Mouse (Mus musculus): Measurements from ENCODE around the gene Rlbp1. TPM values are rescaled to one million over a fixed set of nuclear protein-coding genes. Genes with fewer than 3 reads are reported as not detected.

Rlbp1 gene
- polyA plus RNA-seq, 1 experiment from 2014 or later: 0.11 TPM

GRCm38 (mm10) chr7:79400296-79400695 is 13.4 kb upstream of the Rlbp1 start:
- no peak overlapping the region for H3K27ac ChIP-seq (ENCODE audit: low read depth)
- H3K4me2 ChIP-seq (ENCODE audit: low read depth, low read length): no peak overlapping the region
- DNase-seq: no peak
- H3K27me3 ChIP-seq (ENCODE audit: insufficient read depth, low read length): no peaks in the 10 kb centered on the region
- no peak overlapping the region for H3K4me3 ChIP-seq (ENCODE audit: low read depth, low read length)
- 77% methylated on average over 3 of the region's 3 CpGs for WGBS (ENCODE audit: insufficient replicate concordance)
- no peak for ATAC-seq
- H3K9me3 ChIP-seq (ENCODE audit: low read length): no peaks in the 10 kb centered on the region
- no peak for TF ChIP-seq EP300 (IDR thresholded peaks at IDR 0.05; ENCODE audit: low read depth)
- no peak for TF ChIP-seq CTCF (IDR thresholded peaks at IDR 0.05; ENCODE audit: low read depth)
- no peak overlapping the region for H3K9ac ChIP-seq (replicated peaks)
- no peaks in the 10 kb centered on the region for H3K4me1 ChIP-seq (ENCODE audit: insufficient read depth)
- H3K36me3 ChIP-seq (replicated peaks; ENCODE audit: insufficient read depth, low read length): no peaks in the 10 kb centered on the region; the same call in 1 of the 2 replicates

GRCm38 (mm10) chr7:79398971-79399370 is 12.1 kb upstream of the Rlbp1 start:
- no peak overlapping the region for H3K4me3 ChIP-seq (ENCODE audit: low read depth, low read length)
- no peak for DNase-seq
- no peak for ATAC-seq
- WGBS (ENCODE audit: insufficient replicate concordance): 81% methylated on average over 12 of the region's 12 CpGs
- no peak overlapping the region for H3K9ac ChIP-seq (replicated peaks)
- no peak overlapping the region for H3K4me2 ChIP-seq (ENCODE audit: low read depth, low read length)
- no peak overlapping the region for H3K27ac ChIP-seq (ENCODE audit: low read depth)
- no peaks in the 10 kb centered on the region for H3K27me3 ChIP-seq (ENCODE audit: insufficient read depth, low read length)
- TF ChIP-seq CTCF (IDR thresholded peaks at IDR 0.05; ENCODE audit: low read depth) (no peak), EP300 (IDR thresholded peaks at IDR 0.05; ENCODE audit: low read depth) (no peak)
- no peaks in the 10 kb centered on the region for H3K9me3 ChIP-seq (ENCODE audit: low read length)
- H3K4me1 ChIP-seq (ENCODE audit: insufficient read depth): no peaks in the 10 kb centered on the region
- H3K36me3 ChIP-seq (replicated peaks; ENCODE audit: insufficient read depth, low read length): no peaks in the 10 kb centered on the region; the same call in 1 of the 2 replicates

- Histone ChIP-seq H3K27ac (ENCODE audit: low read depth) (no peak overlapping the region), H3K36me3 (replicated peaks; ENCODE audit: insufficient read depth, low read length) (no peaks in the 10 kb centered on the region; the same call in 1 of the 2 replicates), H3K9ac (replicated peaks) (no peak overlapping the region), H3K4me3 (ENCODE audit: low read depth, low read length) (no peak overlapping the region), H3K27me3 (ENCODE audit: insufficient read depth, low read length) (no peaks in the 10 kb centered on the region), H3K9me3 (ENCODE audit: low read length) (no peaks in the 10 kb centered on the region), H3K4me1 (ENCODE audit: insufficient read depth) (no peaks in the 10 kb centered on the region), H3K4me2 (ENCODE audit: low read depth, low read length) (no peak overlapping the region)
- no peak for DNase-seq
- no peak for ATAC-seq
- TF ChIP-seq EP300 (IDR thresholded peaks at IDR 0.05; ENCODE audit: low read depth) (no peak), CTCF (IDR thresholded peaks at IDR 0.05; ENCODE audit: low read depth) (no peak)
- WGBS (ENCODE audit: insufficient replicate concordance): 70% methylated on average over 8 of the region's 8 CpGs
Observed at GRCm38 (mm10) chr7:79398426-79398825, 11.6 kb upstream of the Rlbp1 start.

GRCm38 (mm10) chr7:79397446-79397963 is 10.7 kb upstream of the Rlbp1 start:
- no peak overlapping the region for H3K9ac ChIP-seq (replicated peaks)
- H3K36me3 ChIP-seq (replicated peaks; ENCODE audit: insufficient read depth, low read length): no peaks in the 10 kb centered on the region; the same call in 1 of the 2 replicates
- no peak overlapping the region for H3K4me2 ChIP-seq (ENCODE audit: low read depth, low read length)
- no peaks in the 10 kb centered on the region for H3K9me3 ChIP-seq (ENCODE audit: low read length)
- no peak overlapping the region for H3K4me3 ChIP-seq (ENCODE audit: low read depth, low read length)
- peaks cover 5% of the 10 kb centered on the region; the same call in 1 of the 2 replicates for H3K4me1 ChIP-seq (ENCODE audit: insufficient read depth)
- ATAC-seq (no peak), DNase-seq (no peak)
- H3K27me3 ChIP-seq (ENCODE audit: insufficient read depth, low read length): no peaks in the 10 kb centered on the region
- TF ChIP-seq CTCF (IDR thresholded peaks at IDR 0.05; ENCODE audit: low read depth): no peak
- no peak for TF ChIP-seq EP300 (IDR thresholded peaks at IDR 0.05; ENCODE audit: low read depth)
- H3K27ac ChIP-seq (ENCODE audit: low read depth): no peak overlapping the region
- 69% methylated on average over 10 of the region's 10 CpGs for WGBS (ENCODE audit: insufficient replicate concordance)

- Histone ChIP-seq H3K27ac (ENCODE audit: low read depth) (no peak overlapping the region), H3K27me3 (ENCODE audit: insufficient read depth, low read length) (no peaks in the 10 kb centered on the region), H3K4me1 (ENCODE audit: insufficient read depth) (peaks cover 9% of the 10 kb centered on the region; the same call in 1 of the 2 replicates), H3K4me3 (ENCODE audit: low read depth, low read length) (no peak overlapping the region), H3K36me3 (replicated peaks; ENCODE audit: insufficient read depth, low read length) (no peaks in the 10 kb centered on the region), H3K9me3 (ENCODE audit: low read length) (no peaks in the 10 kb centered on the region), H3K4me2 (ENCODE audit: low read depth, low read length) (no peak overlapping the region), H3K9ac (replicated peaks) (no peak overlapping the region)
- DNase-seq (no peak), ATAC-seq (no peak)
- TF ChIP-seq CTCF (IDR thresholded peaks at IDR 0.05; ENCODE audit: low read depth) (no peak), EP300 (IDR thresholded peaks at IDR 0.05; ENCODE audit: low read depth) (no peak)
- 84% methylated on average over 7 of the region's 7 CpGs for WGBS (ENCODE audit: insufficient replicate concordance)
Observed at GRCm38 (mm10) chr7:79395186-79395585, 8.3 kb upstream of the Rlbp1 start.

- DNase-seq: no peak
- no peak for TF ChIP-seq EP300 (IDR thresholded peaks at IDR 0.05; ENCODE audit: low read depth)
- no peak for TF ChIP-seq CTCF (IDR thresholded peaks at IDR 0.05; ENCODE audit: low read depth)
- Histone ChIP-seq H3K4me2 (ENCODE audit: low read depth, low read length) (no peak overlapping the region), H3K27ac (ENCODE audit: low read depth) (no peak overlapping the region), H3K4me1 (ENCODE audit: insufficient read depth) (peaks cover 9% of the 10 kb centered on the region; the same call in 1 of the 2 replicates), H3K9ac (replicated peaks) (no peak overlapping the region), H3K9me3 (ENCODE audit: low read length) (no peaks in the 10 kb centered on the region), H3K36me3 (replicated peaks; ENCODE audit: insufficient read depth, low read length) (no peaks in the 10 kb centered on the region), H3K4me3 (ENCODE audit: low read depth, low read length) (no peak overlapping the region), H3K27me3 (ENCODE audit: insufficient read depth, low read length) (no peaks in the 10 kb centered on the region)
- WGBS (ENCODE audit: insufficient replicate concordance): 87% methylated on average over 7 of the region's 7 CpGs
- no peak for ATAC-seq
Observed at GRCm38 (mm10) chr7:79394666-79395065, 7.8 kb upstream of the Rlbp1 start.
